Mouse (Mus musculus): ENCODE data around the gene Dst.

DNA sequence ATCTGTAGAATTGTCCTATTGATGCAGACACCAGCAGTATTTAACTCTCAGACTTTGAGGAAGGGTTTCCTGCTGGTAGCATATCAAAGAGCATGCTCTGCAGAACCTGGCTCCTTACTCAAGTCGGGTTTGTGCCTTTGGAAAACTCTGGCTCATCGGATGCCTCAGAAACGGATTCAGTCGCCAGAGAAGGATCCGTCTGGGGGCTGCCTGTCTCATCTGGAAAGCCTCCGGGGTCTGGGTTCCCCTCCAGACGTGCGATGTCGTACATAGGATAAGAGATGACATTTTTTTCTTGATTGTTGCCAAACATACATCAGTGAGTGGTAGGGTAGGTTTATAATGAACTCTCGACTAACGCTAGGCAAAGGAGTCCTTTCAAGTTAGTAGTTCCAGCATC is 361.6 kb downstream of the Dst start:
- TF ChIP-seq CTCF (IDR thresholded peaks at IDR 0.05; ENCODE audit: low read depth) (no peak), EP300 (IDR thresholded peaks at IDR 0.05; ENCODE audit: low read depth) (no peak)

Data from heart, postnatal 0 days (tissue).